Mouse (Mus musculus): ENCODE data around the gene C1qtnf2.
A peak's percentile ranks its signal among the peaks of the same experiment; 100 is the strongest.

The C1qtnf2 gene

DNA sequence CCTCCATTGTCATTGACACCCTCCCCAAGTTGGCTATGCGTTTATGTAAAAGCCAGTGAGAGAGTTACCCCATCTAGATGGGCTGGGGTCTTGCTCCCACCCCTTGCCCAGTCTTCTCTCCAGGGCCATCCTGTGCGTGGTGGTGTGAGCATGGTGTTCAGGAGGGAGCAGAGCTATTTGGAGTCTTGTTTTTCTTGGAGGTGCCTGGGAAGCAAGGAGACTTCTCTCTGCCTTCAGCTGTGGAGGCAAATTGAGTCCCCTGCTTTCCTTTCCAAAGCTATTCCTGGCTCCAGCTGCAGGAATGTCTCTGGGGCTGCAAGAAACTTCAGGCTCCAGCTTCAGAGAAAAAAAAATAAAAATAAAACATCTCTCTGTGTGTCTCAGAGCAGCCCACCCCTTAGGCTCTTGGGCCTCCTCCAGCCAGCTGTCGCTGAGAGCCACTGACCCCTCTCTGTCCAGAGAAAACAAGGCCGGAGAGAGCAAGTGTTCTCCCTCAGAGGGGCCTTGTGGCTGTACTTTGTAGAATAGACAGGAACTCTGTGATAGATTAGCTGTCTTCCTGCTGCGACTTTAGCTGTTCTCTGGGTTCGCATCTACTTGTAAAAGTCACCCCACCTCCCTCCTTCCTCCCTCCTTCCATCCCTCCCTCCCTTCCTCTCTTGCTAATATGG, 9.2 kb downstream of the C1qtnf2 start:
- DNase-seq (ENCODE audit: low read depth, low spot score), result no peak

DNA sequence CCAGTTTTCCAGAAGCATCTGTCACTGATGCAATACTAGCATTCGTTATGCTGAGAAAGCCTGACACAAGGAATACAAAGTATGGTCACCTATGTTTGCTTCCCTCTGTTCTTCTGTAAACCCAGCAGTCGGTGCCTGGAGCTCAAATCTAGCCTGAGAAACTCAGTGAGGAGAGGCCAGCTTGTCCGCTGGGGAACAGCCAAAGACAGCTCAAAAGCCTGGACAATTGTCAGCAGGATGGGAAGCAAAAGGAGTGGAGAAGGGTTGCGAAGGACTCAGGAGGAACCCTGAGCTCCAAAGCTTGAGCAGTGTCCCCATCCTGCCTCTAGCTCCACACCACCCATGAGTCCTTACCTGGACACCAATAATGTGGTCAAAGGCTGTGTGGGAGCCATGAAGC, 10.0 kb downstream of the C1qtnf2 start:
- no peak for DNase-seq (ENCODE audit: low read depth, low spot score)

DNA sequence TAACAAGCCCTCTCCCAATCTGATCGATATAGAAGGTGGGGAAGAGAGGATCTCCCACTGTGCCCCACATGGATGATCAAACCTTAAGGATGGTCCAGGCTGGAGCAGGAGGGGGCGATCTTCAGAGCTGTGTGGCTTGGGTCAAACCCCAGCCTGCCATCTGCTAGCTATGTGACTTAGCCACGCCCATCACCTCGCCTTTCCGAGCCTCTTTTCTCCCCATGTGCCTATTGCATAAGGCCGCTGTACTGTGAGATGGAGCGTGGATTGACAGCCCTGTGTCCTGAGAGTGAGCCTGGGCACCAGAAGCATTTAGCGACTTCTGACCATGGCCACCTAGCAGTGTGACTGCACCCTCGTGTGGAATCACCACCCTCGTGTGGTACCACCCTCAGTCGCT, 10.6 kb downstream of the C1qtnf2 start:
- DNase-seq (ENCODE audit: low read depth, low spot score), result no peak

DNA sequence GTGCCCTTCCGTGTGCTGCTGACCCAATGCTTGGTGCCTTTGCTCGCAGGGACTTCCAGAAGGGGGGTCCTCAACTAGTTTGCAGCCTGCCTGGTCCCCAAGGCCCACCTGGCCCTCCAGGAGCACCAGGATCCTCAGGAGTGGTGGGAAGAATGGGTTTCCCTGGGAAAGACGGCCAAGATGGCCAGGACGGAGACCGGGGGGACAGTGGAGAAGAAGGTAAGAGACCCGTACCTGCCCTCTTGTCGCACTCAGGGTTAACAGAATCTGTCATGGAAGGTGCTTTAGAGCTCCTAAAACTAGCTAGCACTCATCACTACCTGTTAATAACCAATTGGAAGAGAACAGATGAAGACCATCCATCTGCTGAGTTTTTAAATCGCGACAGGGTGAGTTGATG, 11.8 kb downstream of the C1qtnf2 start:
- no peak for DNase-seq (ENCODE audit: low read depth, low spot score)

DNA sequence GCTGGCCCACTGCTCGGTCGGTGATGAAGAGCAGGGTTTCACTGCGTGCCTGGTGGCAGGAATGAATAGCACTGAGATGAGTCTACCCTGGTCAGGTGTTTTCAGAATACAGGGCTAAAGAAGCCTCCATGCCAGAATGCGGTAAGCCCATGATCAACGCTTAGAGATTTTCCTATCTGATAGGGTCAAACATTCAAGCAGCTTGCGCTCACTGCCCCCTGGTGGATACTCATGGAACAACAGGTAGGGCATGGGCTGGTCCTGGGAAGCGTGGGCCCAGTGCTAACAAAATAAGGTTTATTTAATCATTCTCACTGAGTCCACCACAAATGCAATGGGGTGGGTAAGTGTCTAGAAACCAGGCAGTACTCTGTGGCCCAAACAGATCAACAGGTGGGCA, 18.6 kb downstream of the C1qtnf2 start:
- DNase-seq (ENCODE audit: low read depth, low spot score), result no peak

DNA sequence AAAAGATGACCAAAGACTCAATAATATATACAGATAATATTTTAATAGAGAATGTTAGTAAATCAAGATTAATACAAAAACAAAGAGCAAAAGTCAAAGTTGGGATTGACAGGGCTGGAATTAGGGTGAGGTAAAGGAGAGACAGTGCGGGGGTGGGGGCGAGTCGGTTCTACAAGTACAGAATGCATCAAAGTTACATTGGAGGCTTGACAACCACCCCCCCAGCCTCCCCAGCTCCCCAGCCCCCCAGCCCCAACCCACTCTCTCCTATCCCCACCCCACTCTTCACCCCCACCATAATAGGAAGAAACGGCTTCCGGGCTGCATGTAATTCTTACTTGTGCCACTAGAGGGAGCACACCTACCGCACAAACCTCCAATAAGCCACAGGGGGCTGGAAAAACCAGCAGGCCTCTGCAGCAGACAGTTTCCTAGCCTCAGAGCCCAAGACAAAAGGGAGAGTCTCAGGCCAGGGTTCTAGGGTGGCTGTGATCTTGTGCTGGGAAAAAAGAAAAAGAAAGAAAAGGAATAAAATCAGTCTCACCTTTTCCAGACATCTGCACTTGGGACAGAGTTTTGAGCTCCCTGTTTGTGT, 19.8 kb downstream of the C1qtnf2 start:
- DNase-seq (ENCODE audit: low read depth, low spot score), result peak; percentile 49

DNA sequence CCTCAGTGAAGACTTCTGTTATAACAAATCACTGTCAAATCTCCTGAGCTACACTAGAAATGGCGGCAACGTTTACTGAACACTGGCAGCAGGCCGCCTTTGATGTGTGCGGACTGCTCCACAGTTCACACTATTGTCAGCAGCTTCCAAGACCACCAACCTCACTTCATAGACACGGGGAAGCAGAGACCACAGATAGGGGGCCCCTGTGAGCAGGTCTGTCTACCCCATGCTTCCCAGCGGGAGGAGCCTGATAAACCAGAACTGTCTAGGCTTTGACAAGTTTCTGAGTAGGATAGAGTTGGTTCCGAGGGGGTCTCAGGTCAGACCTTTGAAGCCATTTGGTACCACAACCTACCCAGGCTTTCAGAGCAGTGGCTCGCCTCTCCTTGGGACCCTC, 21.0 kb downstream of the C1qtnf2 start:
- DNase-seq (ENCODE audit: low read depth, low spot score), result no peak

DNA sequence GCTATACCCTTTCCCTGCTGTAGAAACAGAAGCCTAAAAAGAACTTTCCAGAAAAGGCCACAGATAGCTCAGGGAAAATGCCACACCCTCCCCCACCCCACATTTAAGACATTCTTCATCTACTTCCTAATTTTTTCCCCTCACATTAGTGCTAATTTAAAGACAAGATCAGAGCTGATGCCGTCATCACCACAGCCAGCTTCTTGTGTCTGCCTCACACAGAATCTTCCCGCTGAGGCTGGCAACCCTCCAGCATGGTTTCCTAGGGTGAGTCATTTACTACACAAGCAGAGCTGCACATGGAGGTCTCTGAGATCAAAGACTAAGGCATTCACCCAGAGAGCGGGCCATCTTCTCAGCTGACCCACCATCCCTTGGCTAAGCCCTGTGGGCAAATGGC, 21.5 kb downstream of the C1qtnf2 start:
- peak; percentile 36 for DNase-seq (ENCODE audit: low read depth, low spot score)

DNA sequence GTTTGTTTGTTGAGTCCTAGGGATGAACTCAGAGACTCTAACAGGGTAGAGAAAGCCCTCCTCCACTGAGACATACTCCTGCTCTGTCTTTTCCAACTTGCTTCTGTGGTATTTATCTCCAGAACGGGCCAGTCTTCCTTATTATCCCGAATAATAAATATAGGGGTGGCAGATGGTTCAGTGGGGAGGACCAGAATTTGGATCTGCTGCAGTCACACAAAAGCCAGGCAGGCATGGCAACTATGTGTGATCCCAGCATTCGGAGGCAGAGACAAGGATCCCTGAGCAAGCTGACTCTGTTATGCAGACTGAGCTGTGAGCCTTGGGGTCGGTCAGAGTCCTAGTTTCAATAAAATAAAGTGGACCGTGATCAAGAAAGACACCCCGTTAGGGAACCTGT, 27.2 kb downstream of the C1qtnf2 start:
- no peak for DNase-seq (ENCODE audit: low read depth, low spot score)

DNA sequence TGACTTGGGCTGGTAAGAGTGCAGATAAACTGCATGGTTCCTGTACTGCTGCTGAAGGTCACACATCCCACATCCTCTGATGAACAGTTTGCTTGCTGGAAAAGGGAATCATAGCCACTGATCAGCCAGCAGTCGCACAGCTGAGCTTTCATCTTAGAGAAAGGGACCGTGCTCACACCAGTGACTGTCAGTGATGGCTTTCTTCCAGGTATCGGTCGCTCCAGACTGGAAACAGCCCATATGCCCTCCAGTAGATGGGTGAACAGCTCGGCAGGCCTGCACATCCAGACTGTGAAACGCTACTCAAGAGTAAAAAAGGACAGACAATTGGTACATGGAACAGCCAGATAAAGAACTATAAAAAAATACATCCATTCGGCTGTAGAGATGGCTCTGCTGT, 31.1 kb downstream of the C1qtnf2 start:
- DNase-seq (ENCODE audit: low read depth, low spot score), result no peak

DNA sequence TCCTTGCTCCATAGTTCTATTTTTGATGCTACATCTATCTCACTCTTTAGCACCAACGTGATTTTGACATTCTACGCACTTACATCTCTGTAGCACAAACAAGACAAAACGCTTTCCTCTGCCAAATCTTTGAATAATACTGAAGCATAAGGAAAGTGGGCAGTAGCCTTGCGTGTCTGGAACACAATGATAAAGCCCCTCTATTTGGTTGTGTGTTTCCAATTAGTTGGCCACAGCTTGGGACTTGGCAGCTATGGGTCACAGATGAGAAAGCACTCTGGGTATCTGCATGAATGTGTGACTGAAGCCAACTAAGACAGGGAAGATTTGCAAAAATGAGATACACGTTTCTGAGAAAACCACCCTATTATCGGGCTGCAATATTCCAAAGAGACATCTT, 33.9 kb downstream of the C1qtnf2 start:
- peak; percentile 51 for DNase-seq (ENCODE audit: low read depth, low spot score)

DNA sequence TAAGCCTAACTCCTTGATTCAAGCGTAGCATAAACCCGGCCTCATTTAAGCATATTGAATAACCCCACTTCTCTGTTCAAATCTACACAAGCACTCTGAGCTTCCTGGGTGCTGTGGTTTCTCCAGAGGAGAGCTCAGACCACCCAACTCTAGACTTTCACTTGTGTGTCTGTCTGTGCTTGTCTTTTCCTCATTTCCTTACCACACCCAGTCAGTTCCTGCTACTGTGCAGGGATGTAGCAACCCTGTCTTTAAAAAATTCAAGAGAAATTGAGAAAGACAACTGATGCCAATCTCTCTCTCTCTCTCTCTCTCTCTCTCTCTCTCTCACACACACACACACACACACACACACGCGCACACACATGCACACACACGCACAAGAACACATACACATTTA, 35.8 kb downstream of the C1qtnf2 start:
- DNase-seq (ENCODE audit: low read depth, low spot score), result no peak

DNA sequence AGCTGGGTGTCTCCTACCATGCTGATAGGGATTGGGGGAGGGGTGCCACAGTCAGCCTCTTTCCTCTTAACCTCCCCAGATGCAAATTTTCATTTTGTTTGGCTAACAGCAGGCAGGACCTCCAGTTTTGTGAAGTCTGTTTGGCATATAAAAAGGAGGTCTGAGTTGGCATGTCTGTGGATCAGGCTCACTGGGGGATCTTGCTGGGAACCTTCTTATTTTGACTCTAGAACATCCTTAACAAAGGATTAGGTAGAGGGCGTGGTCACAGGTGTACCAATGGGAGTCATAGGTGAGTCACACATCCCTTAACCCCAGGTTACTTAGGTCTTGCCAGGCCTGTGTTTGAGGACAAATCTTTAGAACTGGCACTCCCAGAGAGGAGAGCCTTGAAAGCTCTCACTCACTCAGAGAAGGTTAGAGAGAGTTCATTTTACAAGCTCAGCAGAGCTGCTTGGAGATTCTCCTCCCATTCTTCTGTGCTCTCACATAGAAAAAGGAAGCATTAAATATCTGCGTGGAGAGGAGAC, 38.6 kb downstream of the C1qtnf2 start:
- no peak for DNase-seq (ENCODE audit: low read depth, low spot score)

DNA sequence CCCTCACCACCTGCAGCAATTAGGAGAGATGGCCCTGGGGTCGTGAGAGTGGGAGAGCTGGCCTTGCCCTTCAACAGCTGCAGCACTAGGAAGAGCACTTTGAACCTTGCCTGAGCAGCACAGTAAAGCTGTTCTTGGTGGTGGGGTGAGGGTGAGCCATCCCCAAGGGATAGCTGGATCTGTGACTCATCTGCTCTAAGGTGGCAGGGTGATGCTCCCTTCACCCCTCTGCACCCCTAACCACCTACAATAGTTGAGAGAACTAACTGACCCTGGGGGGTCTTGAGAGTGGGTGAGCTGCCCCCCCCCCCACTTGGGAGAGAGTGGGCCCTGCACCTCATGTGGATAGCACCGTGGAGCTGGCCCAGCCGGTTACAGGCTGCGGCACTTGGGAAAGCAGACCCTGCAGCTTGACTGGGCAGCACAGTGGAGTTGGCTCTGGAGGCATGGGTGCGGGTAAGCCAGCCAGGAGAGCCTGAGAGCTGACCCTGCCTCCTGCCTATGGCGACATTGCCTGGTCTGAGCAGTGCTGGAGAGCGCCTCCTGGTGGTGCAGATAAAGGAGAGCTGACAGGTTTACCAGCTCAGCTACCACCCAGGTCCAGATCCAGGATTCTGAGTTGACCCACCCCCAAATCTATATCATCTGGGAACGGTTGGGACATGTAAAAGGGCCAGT, 42.4 kb downstream of the C1qtnf2 start:
- DNase-seq (ENCODE audit: low read depth, low spot score), result no peak

DNA sequence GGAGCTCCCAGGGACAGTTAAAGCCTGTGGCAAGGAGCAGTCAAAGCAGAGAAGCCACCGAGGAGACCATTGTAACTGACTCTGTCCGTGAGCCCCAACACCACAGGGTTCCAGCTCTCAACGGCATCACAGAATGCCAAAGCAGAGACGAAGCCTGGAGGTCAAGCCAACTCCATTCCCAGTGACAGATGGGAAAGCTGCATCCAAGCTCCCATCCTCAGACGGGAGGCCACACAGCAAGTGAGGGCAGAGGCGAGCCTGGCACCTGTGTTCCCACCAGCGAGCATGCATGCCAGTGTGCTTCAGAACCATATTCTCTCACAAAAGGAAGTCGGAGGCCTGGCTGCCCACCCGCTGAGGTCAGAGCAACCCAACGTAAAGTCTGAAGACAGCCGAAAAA, 43.6 kb downstream of the C1qtnf2 start:
- no peak for DNase-seq (ENCODE audit: low read depth, low spot score)

DNA sequence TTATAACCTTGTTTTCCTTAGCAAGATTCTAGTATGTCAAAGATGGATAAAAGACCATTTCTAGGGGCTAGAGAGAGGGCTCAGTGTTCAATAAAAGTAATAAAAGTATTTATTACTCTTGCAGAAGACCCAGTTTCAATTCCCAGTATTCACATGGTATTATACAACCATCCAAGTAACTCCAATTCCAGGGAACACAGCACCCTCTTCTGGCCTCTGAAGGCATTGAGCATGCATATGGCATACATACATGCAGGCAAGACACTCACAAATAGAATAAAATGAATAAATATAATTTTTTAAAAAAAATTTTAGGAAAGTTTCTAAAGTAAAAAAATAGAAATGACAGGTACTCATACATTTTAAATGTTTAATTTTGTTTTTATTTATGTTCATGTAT, 44.0 kb downstream of the C1qtnf2 start:
- DNase-seq (ENCODE audit: low read depth, low spot score), result no peak

DNA sequence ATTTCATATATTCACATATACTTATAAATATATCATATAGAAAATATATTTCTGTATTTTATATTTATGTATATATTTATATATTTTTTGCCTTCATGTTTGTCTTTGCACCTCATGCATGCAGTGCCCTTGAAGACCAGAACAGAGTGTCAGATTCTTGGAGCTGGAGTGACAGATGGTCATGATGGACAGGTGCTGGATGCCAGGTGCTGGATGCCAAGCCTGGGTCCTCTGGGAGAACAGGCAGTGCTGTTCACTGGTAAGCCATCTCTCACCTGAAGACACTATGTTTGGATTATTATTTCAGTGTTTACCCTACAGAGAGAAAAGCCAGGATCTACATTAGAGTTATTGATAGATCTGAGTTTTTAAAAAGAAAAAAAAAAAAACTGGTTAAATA, 44.7 kb downstream of the C1qtnf2 start:
- DNase-seq (ENCODE audit: low read depth, low spot score), result no peak

DNA sequence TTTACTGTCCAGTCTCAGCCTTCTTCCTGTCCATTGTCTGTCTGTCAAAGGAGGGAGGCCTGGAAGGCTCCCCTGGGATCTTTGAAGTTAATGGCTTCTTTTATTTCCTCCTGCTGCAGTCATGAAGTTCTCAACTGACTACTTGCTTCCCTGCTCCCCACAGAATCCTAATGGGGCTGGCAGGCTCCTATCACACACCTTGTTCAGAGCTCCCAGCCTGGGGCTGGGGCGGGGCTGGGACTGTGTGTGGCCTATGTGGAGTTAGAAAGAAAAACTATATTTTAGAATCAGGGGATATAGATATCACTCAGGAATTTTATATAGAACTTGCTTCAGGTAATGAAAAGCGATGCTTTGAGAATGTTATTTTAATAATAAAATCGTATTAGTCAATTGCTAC, 46.4 kb downstream of the C1qtnf2 start:
- DNase-seq (ENCODE audit: low read depth, low spot score), result no peak

DNA sequence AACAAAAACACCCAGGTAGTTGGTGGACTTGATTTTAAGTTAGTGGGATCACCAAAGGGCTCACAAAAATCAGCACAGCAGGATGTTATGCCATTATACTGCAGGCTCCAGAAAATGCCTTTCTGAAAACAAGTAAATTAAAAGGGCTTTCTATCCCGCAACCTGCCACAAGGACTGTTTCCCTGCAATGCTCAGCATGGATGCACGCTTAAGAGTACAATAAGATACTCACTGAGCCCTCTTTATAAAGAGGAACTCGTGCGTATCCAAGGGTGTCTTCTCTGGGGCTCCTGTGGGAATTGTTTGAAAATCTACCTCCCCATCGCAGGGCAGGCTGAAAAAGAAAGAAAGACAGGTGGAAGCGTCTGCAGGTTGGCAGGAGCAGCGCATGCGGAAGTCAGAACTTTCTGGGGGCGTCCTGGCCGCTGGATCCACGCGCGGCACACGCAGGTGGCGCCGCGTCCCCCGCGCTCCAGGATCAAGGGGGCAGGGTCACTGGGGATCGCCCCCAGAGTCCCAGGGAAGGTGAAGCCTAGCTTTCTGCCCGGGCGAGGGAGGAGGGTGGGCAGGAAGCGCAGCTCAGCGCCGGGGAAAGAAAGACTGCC, 54.1 kb downstream of the C1qtnf2 start:
- no peak for DNase-seq (ENCODE audit: low read depth, low spot score)

DNA sequence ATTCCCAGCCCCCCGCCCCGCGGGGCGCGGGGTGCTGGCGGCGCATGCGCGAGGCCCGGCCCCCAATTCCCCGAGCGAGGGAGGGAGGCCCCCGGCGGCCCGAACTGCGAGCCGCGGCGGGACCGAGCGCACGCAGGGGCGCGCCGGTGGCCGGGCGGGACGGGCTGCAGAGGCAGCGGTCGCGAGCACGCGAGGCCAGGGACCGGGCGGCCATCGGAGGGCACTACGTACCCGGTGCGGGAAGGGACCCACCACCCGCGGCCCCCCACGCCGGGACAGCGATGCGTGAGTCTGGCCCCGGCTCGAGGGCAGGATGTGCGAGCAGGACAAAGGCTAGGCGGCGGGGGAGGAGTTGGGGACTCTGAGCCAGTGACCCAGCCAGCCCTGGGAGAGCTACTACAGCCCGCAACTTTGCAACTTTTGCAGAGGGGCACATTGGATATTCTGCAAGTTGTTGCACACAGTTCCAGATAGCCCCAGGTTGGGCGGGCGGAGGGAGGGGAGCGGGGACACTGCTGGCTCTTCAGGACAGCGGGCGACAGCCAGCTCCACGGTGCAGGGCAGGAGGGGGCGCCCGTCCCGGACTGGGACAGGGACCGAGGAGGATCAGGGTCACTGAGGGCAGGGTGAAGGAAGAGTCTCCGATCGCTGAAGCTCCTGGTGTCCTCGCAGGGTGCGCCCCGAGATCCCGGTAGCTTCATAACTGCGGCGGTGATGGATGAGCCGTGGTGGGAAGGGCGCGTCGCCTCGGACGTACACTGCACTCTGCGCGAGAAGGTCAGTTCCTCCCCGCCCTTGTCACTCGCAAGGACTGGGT, 54.8 kb downstream of the C1qtnf2 start, which contains the start of gene Ccnjl:
Ccnjl (plus strand) TSS at position 102 of the 817 bp plus-strand sequence.
- DNase-seq (ENCODE audit: low read depth, low spot score), result no peak

DNA sequence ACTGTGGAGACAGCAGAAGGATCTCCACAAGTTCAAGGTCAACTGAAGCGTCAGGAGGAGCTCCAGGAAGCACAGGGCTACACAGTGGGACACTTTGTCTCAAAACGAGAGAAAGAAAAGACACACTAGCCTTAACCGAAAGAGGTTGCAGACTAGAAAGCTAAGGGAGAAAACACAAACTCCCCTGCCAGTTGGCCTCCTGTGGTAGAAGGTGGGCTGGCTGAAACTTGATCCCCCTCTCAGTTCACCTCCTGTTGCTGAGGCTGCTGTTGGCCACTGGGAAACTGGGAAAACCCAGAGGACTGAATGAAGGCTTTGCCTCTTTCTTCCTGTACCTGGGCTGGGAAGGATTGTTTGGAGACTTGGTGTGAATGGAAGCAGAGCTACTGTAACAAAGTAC, 56.0 kb downstream of the C1qtnf2 start:
- no peak for DNase-seq (ENCODE audit: low read depth, low spot score)

DNA sequence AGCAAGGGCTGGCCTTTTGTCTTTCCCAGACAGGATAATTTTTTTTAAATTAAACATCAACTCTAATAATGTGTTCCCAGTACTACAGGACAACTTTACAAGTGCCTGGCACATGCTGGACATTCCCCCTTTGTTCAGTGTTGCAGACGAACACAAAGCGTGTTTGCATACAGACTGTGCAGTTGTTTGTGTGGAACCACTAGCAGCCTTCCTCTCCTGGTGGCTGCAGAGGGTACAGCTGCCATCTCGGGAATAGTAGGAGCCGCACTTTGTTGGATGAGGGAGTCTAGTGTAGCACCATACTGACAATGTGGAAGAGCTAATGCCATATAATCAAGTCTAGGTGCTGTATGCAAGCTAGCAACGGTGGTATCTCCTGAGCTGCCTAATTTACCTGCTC, 57.5 kb downstream of the C1qtnf2 start:
- DNase-seq (ENCODE audit: low read depth, low spot score), result no peak

Measured in telencephalon, adult 2 months (tissue).